Mouse (Mus musculus) E14TG2a.4 (cell line): ENCODE measurements around the gene Emc9.

ENCODE experiments used
- CTCF ChIP-seq: conservative IDR thresholded peaks from 2 replicates; pipeline ENCODE4 v1.5.1; 2014; ENCODE audit warnings: low read length
- POU5F1 ChIP-seq: IDR thresholded peaks from 2 replicates; pipeline ENCODE4 v1.6.1; 2014; ENCODE audit warnings: low read length, borderline replicate concordance

DNA sequence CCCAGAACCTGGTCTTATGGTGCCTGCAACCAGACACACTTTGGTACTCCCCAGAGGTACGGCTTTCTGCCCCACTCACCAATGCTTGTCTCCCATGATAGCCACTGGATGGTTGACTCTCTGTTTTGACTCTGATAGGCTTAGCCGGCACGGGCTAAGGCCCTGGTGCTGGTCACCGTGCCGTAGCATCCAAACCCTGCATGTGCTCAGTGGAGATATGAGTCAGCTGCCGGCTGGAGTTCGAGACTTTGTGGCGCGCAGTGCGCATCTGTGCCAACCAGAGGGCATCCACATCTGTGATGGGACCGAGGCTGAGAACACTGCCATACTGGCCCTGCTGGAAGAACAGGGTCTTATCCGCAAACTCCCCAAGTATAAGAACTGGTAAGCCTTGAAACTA lies 42.8 kb downstream of the Emc9 start:
- TF ChIP-seq CTCF (no peak), POU5F1 (no peak)
